Mouse (Mus musculus): Measurements from ENCODE around the gene Ces3a.
"Not testable (repeated sequence)": the region's sequence is repeated elsewhere in the genome, so short reads cannot be mapped to it uniquely, and the experiment has no call there.

Ces3a gene

DNA sequence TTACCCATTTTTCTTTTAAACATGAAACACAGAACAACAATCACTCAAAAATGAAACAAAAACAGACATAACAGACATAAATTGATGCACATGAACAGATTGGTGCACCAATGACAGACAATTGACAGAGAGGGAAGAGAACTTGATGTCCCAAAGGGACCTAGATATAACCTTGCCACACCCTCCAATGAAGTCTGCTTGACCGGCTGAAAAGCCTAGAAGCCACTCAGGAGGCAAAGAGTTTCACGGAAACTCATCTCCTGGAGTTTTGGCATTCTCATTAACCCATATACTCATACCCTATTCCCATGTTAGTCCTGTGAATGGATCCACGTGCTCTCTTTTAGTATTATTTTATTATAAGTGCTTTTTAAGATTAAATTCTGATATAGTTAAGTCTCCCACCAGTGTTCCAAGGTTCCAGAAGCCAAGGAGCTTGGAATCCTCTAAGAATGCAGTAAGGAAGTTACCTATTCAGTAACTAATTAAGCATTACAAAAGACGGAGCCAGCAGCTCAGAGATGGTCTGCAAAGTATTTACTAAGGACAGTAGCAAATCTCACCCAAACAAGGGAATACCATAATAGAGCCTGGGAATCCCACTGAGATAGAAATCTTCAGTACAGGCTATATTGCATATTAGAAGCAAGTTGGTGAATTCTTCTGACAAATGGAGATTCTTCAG, 53.8 kb downstream of the Ces3a start:
- DNase-seq, result not testable (repeated sequence)

DNA sequence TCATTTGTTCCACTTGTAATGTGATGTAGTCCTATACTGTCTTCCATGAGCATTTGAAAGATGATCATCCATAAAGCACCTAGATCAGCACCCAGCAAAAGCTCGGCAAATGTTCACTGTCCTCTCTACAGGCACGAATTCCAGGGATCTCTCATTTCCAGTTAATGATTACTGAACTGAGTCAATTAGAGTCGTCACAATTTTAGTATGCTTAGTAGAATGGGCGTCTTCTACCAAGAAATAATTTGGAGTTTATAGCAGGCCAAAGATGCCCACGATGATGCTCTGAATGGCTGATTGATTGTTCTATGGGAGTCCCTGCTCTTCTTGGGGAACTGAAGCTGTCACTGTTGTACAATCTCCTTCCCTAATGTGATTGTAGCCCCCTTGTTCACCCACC, 55.3 kb downstream of the Ces3a start:
- DNase-seq, result not testable (repeated sequence)

DNA sequence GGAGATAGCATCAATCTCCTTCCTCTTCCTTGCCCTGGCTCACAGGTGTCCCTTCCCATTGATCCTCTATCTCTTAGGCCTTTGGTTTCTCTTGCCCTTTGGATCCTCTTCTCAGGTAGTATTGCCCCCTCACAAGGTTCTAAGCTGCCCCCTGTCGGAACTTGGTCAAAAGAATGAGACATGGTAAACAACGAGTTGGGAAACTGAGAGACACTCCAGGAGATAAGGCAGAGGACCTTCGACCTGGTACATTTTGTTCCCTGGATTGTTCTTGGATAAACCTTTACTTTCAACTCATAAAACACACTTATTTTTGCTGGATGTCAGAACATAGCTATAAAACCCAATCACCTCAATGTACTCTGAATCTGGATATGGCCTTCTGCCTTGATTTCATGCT, 55.8 kb downstream of the Ces3a start:
- DNase-seq, result no peak
